Mouse (Mus musculus): ENCODE results near the gene Vmn1r19.
"Not testable (repeated sequence)": the region's sequence is repeated elsewhere in the genome, so short reads cannot be mapped to it uniquely, and the experiment has no call there.

The Vmn1r19 gene

DNA sequence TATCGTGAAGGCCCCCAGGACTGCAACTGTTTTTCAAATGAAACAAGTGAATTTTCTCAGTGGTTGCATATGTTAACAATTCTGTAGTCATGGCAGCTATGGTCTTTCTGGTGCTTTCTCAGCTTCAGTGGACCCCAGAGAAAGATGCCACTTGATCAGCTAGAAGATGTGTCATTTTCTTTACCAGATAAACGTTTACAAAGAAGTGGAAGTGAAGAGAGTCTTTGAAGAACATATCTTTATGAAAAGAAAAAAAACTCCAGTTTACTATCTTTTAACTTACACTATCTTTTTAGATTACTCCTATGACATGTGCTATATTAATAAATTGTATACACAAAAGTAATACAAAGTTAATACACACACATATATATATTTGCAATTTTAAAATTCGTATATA is at the start of gene Vmn1r19:
Gene Vmn1r19 (plus strand): TSS at position 301 of the 400 bp plus-strand sequence.
- not testable (repeated sequence) for DNase-seq (ENCODE audit: low read depth, low spot score)

DNA sequence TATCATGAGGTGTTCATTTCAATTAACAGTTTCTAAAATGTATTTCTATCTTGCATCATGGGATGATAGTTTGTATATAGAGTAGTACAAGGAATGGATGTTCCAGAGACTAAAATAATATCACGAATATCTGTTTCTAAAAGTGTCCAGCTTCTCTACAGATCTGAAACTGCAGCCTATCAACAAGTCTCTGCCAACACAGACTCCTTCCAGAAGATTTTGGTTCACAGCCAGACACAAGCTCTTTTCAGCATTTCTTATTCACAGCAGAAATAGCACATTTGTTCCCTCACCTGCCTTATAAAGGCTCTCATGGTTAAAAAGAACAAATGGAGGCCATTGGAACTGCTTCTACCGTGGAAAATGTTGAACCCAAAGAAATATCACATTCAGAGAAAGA is 46.7 kb upstream of the Vmn1r19 start:
- no peak for DNase-seq (ENCODE audit: low read depth, low spot score)

DNA sequence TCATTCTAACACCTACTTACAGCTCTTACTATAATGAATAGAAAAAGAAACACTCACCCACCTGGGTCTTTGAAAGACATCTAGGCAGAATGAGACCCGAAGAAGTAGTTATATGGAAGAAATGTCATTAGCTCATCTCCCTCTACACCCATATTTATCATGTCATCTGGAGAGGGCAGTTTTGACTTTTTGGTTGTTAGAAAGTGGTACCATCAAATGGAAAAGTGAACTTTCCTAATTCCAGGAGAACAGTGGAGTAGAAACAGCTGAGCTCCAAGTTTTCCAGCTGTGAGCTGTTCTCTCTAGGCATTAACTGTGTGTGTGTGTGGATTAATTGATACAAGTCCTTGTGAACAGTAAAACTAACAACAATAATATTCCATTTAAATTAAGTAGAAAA is 40.0 kb upstream of the Vmn1r19 start, which contains the start of gene Vmn1r17:
Gene Vmn1r17 (minus strand): TSS at position 101 of the 400 bp plus-strand sequence.
- no peak for DNase-seq (ENCODE audit: low read depth, low spot score)

DNA sequence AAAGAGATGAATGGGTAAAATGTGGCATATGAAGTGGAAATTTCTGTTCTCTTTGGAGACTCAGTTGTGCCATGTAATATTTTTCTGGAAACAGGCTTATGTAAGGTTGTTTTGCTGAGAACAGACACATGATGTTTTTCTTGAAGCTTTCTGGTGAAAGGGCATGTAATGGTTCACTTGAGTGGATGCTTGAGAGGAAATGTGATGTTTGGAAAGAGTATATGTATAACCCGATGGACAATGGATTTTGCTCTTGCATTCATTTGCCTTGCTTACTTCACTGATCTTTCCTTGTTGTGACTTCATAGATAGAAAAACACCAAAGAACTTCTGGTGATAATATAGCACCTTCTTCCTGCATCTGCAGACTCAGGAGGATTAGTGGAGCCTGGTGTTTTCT is 37.7 kb upstream of the Vmn1r19 start:
- DNase-seq (ENCODE audit: low read depth, low spot score): not testable (repeated sequence)

DNA sequence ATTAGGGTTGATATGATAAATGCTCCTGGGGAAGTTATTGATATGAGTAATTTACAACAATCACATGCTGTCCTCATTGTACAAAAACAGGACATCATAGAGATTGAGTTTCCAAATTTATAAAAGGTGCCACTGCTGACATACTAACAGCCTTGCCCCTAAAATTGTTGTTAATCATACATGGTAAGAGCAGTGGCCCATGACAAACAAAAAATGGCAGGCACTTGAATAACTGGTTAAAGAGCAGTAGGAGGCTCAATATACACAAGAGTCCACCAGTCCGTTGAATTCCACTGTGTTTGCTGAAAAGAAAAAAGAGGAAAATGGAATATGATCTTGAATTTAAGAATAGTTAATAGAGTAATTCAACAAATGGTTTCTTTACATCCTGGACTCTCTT is 36.1 kb upstream of the Vmn1r19 start:
- no peak for DNase-seq (ENCODE audit: low read depth, low spot score)

DNA sequence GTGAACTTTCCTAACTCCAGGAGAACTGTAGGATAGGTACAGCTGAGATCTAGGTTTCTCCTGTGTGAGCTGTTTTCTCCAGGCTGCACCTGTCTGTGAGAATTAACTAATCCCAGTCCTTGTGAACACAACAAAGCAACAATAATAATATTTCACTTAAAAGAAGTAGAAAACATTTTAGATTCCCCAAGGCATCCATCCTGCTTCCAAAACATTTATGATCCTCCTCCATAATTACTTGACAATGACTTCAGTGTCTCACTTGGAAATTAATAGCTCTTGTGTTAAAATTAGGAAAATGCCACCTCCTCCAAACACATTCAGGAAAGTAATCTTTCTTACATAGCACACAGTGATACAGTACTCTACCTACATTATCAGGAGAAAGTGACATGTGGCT is 7.9 kb upstream of the Vmn1r19 start, which contains the start of gene Vmn1r18:
Gene Vmn1r18 (minus strand): TSS at position 101 of the 400 bp plus-strand sequence.
- DNase-seq (ENCODE audit: low read depth, low spot score): no peak

DNA sequence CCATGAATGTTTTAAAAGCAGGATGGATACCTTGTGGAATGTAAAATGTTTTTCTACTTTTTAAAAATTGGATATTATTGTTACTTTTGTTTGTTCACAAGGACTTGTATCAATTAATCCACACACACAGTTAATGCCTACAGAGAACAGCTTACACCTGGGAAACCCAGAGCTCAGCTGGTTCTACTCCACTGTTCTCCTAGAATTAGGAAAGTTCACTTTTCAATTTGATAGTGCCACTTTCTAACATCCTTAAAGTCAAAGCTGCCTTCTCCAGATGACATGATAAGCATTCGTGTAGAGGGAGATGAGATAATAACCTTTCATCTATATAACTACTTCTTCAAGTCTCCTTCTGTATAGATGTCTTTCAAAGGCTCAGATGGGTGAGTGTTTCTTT is 25.1 kb downstream of the Vmn1r19 start, which contains the start of gene Vmn1r20:
Gene Vmn1r20 (plus strand): TSS at position 301 of the 400 bp plus-strand sequence.
- no peak for DNase-seq (ENCODE audit: low read depth, low spot score)

DNA sequence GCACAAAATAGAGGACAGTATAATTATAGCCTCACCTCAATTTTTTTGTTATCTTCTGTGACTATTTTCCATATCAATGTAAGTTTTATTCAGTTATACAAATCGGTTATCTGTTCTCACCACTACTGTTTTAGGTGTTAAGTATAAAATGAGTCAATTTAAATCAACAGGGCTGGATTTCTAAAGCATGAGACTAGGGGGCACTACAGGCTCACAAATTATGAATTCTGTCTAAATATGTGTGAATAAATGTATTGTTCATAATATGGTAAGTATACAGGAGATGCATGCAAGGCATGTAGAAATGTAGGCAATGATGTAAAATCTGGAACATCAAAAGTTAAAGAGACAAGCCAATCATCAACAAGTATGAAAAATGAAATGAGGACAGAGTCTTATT is 27.6 kb downstream of the Vmn1r19 start:
- no peak for DNase-seq (ENCODE audit: low read depth, low spot score)

Data from ZHBTc4 (cell line).